Mouse (Mus musculus) bone marrow macrophage, adult 2 months (primary cell): ENCODE measurements around the gene Haghl.

Source experiments
- CTCF ChIP-seq: IDR thresholded peaks from 2 replicates; pipeline ENCODE4 v1.5.1; 2012; ENCODE audit warnings: low read depth, mild to moderate bottlenecking, low read length, moderate library complexity
- POLR2A ChIP-seq: IDR thresholded peaks from 2 replicates; pipeline ENCODE4 v1.6.1; 2012; ENCODE audit warnings: mild to moderate bottlenecking, low read depth, low read length, borderline replicate concordance

DNA sequence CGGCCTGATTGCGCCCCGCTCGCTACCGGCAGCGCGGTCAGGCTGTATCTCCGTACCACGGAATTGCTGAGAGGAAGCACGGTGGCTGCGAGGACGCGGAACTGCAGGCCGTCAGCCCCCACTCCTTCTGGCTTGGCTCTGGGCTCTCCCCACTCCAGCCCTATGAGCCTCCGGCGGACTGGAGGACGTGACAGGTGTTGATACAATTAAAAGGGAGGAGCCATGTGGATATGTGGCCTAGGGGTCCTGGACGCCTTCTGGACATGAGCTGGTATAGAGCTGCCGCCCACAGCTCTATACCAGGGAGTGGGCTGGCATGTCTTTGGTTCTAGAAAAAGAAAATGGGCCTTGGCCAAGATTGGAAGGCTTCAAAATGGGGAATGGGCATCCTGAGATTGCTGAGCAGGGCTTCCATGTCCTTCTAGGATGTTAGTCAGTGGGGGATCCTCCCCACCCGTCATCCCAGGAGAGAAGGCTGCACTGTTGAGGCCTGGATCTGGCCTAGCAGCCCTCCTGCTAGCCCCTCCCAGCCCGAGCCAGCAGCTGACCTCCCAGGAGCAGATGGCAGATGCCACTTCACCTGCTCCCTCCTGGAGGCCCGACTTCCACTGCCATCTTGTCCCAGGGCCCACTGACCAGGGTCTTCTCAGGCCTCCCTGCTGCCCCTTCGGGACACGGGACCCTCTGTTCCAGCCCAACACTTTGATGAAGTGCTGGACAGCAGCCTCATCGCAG is 24.3 kb upstream of the Haghl start:
- TF ChIP-seq POLR2A: no peak
- no peak for TF ChIP-seq CTCF
